Mouse (Mus musculus) myocyte (in vitro differentiated cells): ENCODE measurements around the gene Ffar3. TPM values are rescaled to one million over a fixed set of nuclear protein-coding genes. Genes with fewer than 3 reads are reported as not detected.

Experiments
- H3K27me3 ChIP-seq: one replicate; pipeline ENCODE4 v1.6.1; 2011; ENCODE audit not compliant: control insufficient read depth, insufficient read depth, insufficient read length
- H3K36me3 ChIP-seq: one replicate; pipeline ENCODE4 v1.6.1; 2011; ENCODE audit not compliant: control insufficient read depth, insufficient read depth
- H3K4me2 ChIP-seq: one replicate; pipeline ENCODE4 v1.6.1; 2011; ENCODE audit warnings: low read depth, control low read depth
- H3K4me3 ChIP-seq: one replicate; pipeline ENCODE4 v1.5.1; 2011; ENCODE audit warnings: mild to moderate bottlenecking, control low read depth, moderate library complexity
- H3K79me2 ChIP-seq: one replicate; pipeline ENCODE4 v1.6.1; 2011; ENCODE audit not compliant: control insufficient read depth, insufficient read depth
- H3ac ChIP-seq: one replicate; pipeline ENCODE4 v1.6.1; 2011; ENCODE audit not compliant: control insufficient read depth, insufficient read length
- CEBPB ChIP-seq: IDR thresholded peaks from 2 replicates; pipeline ENCODE4 v1.6.1; 2011; ENCODE audit warnings: mild to moderate bottlenecking, moderate library complexity; ENCODE audit not compliant: poor library complexity, insufficient read depth, severe bottlenecking
- E2F4 ChIP-seq: IDR thresholded peaks from one replicate; pipeline ENCODE4 v1.6.1; 2011; ENCODE audit warnings: mild to moderate bottlenecking, control low read depth, moderate library complexity; ENCODE audit not compliant: insufficient read depth
- MAX ChIP-seq: IDR thresholded peaks from one replicate; pipeline ENCODE4 v1.6.1; 2011; ENCODE audit warnings: low read depth, mild to moderate bottlenecking, control low read depth
- MYOD1 ChIP-seq, 3 experiments: IDR thresholded peaks; one replicate each; pipeline ENCODE4 v1.6.1; 2011; ENCODE audit warnings: control low read depth in 2 of 3, low read depth in 2 of 3, mild to moderate bottlenecking in 2 of 3, moderate library complexity in 1 of 3; ENCODE audit not compliant: insufficient read length in 2 of 3, control insufficient read depth in 1 of 3
- MYOG ChIP-seq, 3 experiments: IDR thresholded peaks; one replicate each; pipeline ENCODE4 v1.6.1; 2011; ENCODE audit warnings: control low read depth in 2 of 3, low read depth in 2 of 3, mild to moderate bottlenecking in 2 of 3; ENCODE audit not compliant: insufficient read length in 2 of 3, control insufficient read depth in 1 of 3, insufficient read depth in 1 of 3
- POLR2A ChIP-seq: IDR thresholded peaks from one replicate; pipeline ENCODE4 v1.6.1; 2011; ENCODE audit warnings: low read depth, mild to moderate bottlenecking, control low read depth, moderate library complexity; ENCODE audit not compliant: insufficient read length
- POLR2AphosphoS2 ChIP-seq: IDR thresholded peaks from one replicate; pipeline ENCODE4 v1.6.1; 2011; ENCODE audit warnings: low read depth, control low read depth; ENCODE audit not compliant: insufficient read length
- REST ChIP-seq: IDR thresholded peaks from one replicate; pipeline ENCODE4 v1.6.1; 2011; ENCODE audit warnings: mild to moderate bottlenecking, control low read depth, moderate library complexity; ENCODE audit not compliant: insufficient read depth, insufficient read length
- SRF ChIP-seq: IDR thresholded peaks from one replicate; pipeline ENCODE4 v1.6.1; 2011; ENCODE audit warnings: low read depth; ENCODE audit not compliant: control insufficient read depth, insufficient read length
- TCF12 ChIP-seq: IDR thresholded peaks from one replicate; pipeline ENCODE4 v1.6.1; 2011; ENCODE audit warnings: mild to moderate bottlenecking, control low read depth; ENCODE audit not compliant: poor library complexity, insufficient read depth, severe bottlenecking
- TCF3 ChIP-seq: IDR thresholded peaks from one replicate; pipeline ENCODE4 v1.6.1; 2011; ENCODE audit warnings: low read depth, control low read depth; ENCODE audit not compliant: insufficient read length
- USF1 ChIP-seq: IDR thresholded peaks from one replicate; pipeline ENCODE4 v1.6.1; 2011; ENCODE audit warnings: low read depth, mild to moderate bottlenecking, control low read depth, moderate library complexity
- polyA plus RNA-seq: library from polyadenylated mRNA; unstranded; fragments of >200 nt; fragmentation: generic; extraction: Trizol; gene quantifications from one replicate; pipeline ENCODE4 v1.2.1, GENCODE M21; 2012; ENCODE audit warnings: missing spikeins

Ffar3 gene
- polyA plus RNA-seq, 1 experiment: not detected

DNA sequence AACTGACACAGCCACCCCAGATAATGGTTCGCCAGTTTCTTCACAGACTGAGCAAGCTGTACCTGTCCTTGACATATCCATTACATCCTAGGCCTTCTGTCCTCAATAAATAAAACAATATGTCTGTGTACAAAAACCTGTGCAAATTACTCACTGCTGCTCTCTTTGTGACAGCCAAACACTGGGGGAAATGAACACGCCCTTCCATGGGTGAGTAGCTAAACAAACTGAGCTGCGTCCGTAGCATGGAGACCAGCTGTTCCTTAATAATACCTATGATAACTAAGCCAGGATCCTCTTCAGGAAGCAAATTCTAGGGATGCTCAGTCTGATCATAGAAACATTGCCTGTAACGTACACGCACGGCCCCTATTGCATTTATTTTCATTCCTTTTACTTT lies 32.8 kb upstream of the Ffar3 start:
- H3K4me3 ChIP-seq: no peak overlapping the region
- no peaks in the 10 kb centered on the region for H3K36me3 ChIP-seq
- no peak overlapping the region for H3ac ChIP-seq
- no peak for TF ChIP-seq POLR2A
- TF ChIP-seq MAX: no peak
- TF ChIP-seq E2F4: no peak
- TF ChIP-seq TCF3: no peak
- no peak for TF ChIP-seq SRF
- H3K4me2 ChIP-seq: no peak overlapping the region
- no peaks in the 10 kb centered on the region for H3K79me2 ChIP-seq
- H3K27me3 ChIP-seq: peaks cover 6% of the 10 kb centered on the region

DNA sequence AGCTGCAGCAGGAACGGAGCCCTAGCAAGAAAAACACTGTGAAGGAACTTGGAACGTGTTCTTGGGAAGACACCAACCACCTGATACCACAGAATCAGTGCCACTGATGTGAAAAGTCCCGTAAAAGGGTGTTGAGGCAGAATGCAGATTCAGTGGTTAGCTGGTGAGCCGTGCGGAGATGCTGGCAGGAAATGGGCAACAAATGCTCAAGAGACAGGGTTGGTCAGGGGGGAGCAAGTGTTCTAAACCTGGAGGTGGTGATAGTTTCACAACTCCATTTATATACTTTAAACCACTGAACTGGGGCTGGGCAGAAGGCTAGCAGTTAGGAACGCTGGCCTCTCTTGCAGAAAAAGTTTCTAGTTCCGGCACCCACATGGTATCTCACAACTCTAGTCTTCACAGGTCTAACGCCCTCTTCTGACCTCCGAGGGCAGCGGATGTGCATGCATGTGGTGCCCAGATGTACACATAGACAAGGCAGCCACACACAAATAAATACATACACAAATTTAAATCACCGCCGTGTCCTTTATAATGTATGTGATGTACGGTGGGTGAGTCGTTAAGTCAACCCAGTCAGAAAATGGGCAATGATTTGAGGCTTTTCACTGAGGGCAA lies 31.7 kb upstream of the Ffar3 start:
- TF ChIP-seq MYOG (IDR thresholded peaks at IDR 0.05; ENCODE audit: control insufficient read depth in 1 of 3, insufficient read depth in 1 of 3, insufficient read length in 2 of 3, low read depth in 2 of 3) (no peak), MAX (no peak), MYOD1 (IDR thresholded peaks at IDR 0.05; ENCODE audit: control insufficient read depth in 1 of 3, insufficient read length in 2 of 3, low read depth in 2 of 3) (no peak), CEBPB (no peak), SRF (no peak)
- peaks cover 6% of the 10 kb centered on the region for H3K27me3 ChIP-seq
- no peak overlapping the region for H3K4me2 ChIP-seq
- no peak overlapping the region for H3K4me3 ChIP-seq
- H3K79me2 ChIP-seq: no peaks in the 10 kb centered on the region
- no peaks in the 10 kb centered on the region for H3K36me3 ChIP-seq
- H3ac ChIP-seq: no peak overlapping the region

DNA sequence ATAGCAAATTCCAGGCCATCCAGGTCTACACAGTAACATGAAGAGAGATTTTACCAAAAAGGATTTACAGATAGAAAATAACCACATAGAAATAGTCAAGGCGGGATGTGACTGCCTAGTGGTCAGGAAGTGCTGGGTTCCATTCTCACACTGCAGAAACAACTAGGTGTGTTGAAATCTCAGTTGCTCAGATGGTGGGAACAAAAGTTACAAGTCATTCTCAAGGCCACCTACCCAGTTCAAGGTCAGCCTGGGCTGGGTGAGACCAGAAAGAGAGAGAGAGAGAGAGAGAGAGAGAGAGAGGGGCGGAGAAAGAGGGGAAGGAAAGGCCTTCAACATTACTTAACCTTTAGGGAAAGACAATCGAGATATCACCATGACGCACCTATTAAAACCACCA lies 30.9 kb upstream of the Ffar3 start:
- no peak overlapping the region for H3K4me3 ChIP-seq
- no peak overlapping the region for H3K4me2 ChIP-seq
- H3K36me3 ChIP-seq: no peaks in the 10 kb centered on the region
- no peak for TF ChIP-seq POLR2A
- TF ChIP-seq MYOD1 (IDR thresholded peaks at IDR 0.05; ENCODE audit: control insufficient read depth in 1 of 3, insufficient read length in 2 of 3, low read depth in 2 of 3): no peak
- TF ChIP-seq MYOG (IDR thresholded peaks at IDR 0.05; ENCODE audit: control insufficient read depth in 1 of 3, insufficient read depth in 1 of 3, insufficient read length in 2 of 3, low read depth in 2 of 3): no peak
- TF ChIP-seq E2F4: no peak
- TF ChIP-seq REST: no peak
- TF ChIP-seq TCF12: no peak
- no peak for TF ChIP-seq TCF3
- no peak for TF ChIP-seq CEBPB
- no peak for TF ChIP-seq POLR2AphosphoS2
- TF ChIP-seq USF1: no peak
- no peak for TF ChIP-seq MAX
- no peak for TF ChIP-seq SRF
- no peaks in the 10 kb centered on the region for H3K79me2 ChIP-seq
- H3K27me3 ChIP-seq: peaks cover 6% of the 10 kb centered on the region
- H3ac ChIP-seq: no peak overlapping the region

DNA sequence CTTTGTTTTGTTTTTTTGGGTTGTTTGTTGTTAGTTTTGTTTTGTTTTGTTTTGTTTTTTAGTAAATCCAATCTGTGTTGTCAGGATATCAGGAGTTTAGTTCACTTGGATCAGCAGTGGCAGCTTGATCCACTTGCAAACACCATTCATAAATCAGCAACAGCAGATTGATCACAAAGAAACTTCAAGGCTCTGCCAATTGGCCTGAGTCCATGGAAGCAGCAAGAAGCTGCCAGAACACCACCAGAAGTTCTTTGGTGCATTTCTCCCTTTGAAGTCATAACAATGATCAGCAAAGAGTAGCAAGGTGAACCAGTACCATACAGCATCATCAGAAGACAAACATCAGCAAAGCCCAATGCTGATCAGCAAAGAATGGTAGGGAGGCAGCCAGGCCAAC lies 28.1 kb upstream of the Ffar3 start:
- Histone ChIP-seq H3K27me3 (peaks cover 6% of the 10 kb centered on the region), H3K4me3 (no peak overlapping the region), H3K79me2 (no peaks in the 10 kb centered on the region), H3K4me2 (no peak overlapping the region), H3K36me3 (no peaks in the 10 kb centered on the region), H3ac (no peak overlapping the region)
- no peak for TF ChIP-seq SRF
- TF ChIP-seq USF1: no peak
- no peak for TF ChIP-seq MAX
- no peak for TF ChIP-seq TCF3

DNA sequence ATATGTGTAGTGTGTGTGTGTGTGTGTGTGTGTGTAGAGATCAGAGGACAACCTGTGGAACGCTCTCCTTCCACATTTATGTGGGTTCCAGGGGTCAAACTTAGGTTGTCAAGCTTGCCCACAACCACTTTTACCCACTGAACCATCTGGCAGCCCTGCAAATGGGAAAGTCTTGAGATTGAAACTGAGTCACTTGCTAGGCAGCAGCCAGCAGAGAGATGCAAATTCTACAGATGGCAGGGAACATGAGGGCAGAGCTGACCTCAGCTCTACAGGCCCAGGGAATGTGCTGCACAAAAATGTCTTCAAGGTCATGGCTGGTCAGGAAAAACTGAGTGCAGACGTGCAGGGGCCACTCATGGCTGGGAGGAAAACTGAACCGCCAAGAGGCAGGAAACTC lies 25.4 kb upstream of the Ffar3 start:
- TF ChIP-seq MYOD1 (IDR thresholded peaks at IDR 0.05; ENCODE audit: control insufficient read depth in 1 of 3, insufficient read length in 2 of 3, low read depth in 2 of 3) (no peak), REST (no peak), E2F4 (no peak)
- H3ac ChIP-seq: no peak overlapping the region
- peaks cover 7% of the 10 kb centered on the region for H3K27me3 ChIP-seq
- no peak overlapping the region for H3K4me3 ChIP-seq
- no peak overlapping the region for H3K4me2 ChIP-seq
- H3K79me2 ChIP-seq: no peaks in the 10 kb centered on the region
- no peaks in the 10 kb centered on the region for H3K36me3 ChIP-seq

DNA sequence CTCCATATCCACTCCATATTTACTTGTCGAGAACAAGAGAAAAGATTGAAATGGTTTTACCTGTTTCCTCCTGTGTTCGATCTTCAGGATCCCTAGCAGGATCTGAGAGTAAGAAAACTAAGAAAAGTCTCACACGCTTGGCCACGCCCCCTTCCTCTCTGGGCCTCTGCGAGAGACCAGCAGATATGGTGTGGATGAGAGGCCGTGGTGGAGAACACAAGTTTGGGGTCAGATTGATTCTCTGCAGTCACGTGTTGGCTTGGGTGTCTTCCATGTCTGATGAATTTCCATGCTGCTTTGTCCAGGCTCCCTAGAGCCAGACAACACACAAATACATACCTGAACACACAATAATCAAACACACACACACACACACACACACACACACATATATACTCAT lies 24.2 kb upstream of the Ffar3 start, which contains the start of gene Cd22:
TSS of gene Cd22 (minus strand) at position 167 of the 400 bp plus-strand sequence.
- TF ChIP-seq MYOD1 (IDR thresholded peaks at IDR 0.05; ENCODE audit: control insufficient read depth in 1 of 3, insufficient read length in 2 of 3, low read depth in 2 of 3) (no peak), POLR2A (no peak)
- H3K27me3 ChIP-seq: peaks cover 7% of the 10 kb centered on the region
- H3K36me3 ChIP-seq: no peaks in the 10 kb centered on the region
- no peak within 1 kb of the TSS for H3ac ChIP-seq
- H3K4me3 ChIP-seq: no peak within 1 kb of the TSS
- H3K79me2 ChIP-seq: no peaks in the 10 kb centered on the region
- H3K4me2 ChIP-seq: no peak within 1 kb of the TSS
